Mouse (Mus musculus) hindbrain, embryonic 11.5 days (tissue): ENCODE data around the gene Plet1. TPM values are rescaled to one million over a fixed set of nuclear protein-coding genes. Genes with fewer than 3 reads are reported as not detected.

Experiments used
- ATAC-seq: fragments of 200-750 bp; cut with Nextera tagmentation; 2 replicates; pipeline ENCODE4 v1.8.0; 2017; ENCODE audit warnings: mild to moderate bottlenecking, moderate TSS enrichment, moderate library complexity; ENCODE audit not compliant: low FRiP score
- DNase-seq: peaks from one replicate; pipeline ENCODE4 v3.0.0-alpha.2; 2015; ENCODE audit warnings: low spot score
- H3K27ac ChIP-seq: fragments of 300-500 bp; sonication (generic); 2 replicates; pipeline ENCODE4 v1.5.1; 2014; ENCODE audit warnings: mild to moderate bottlenecking, low read depth, low read length
- H3K27me3 ChIP-seq: fragments of 300-500 bp; sonication (generic); 2 replicates; pipeline ENCODE4 v1.6.1; 2014; ENCODE audit warnings: mild to moderate bottlenecking, low read length, moderate library complexity, mixed read lengths; ENCODE audit not compliant: control insufficient read depth, insufficient read depth
- H3K36me3 ChIP-seq: fragments of 300-500 bp; sonication (generic); 2 replicates; pipeline ENCODE4 v1.6.1; 2014; ENCODE audit warnings: mild to moderate bottlenecking, low read length, moderate library complexity, mixed read lengths; ENCODE audit not compliant: control insufficient read depth, insufficient read depth
- H3K4me1 ChIP-seq: fragments of 300-500 bp; sonication (generic); replicated peaks from 2 replicates; pipeline ENCODE4 v1.6.1; 2014; ENCODE audit warnings: low read length, mixed read lengths; ENCODE audit not compliant: control insufficient read depth, insufficient read depth
- H3K4me2 ChIP-seq: fragments of 300-500 bp; sonication (generic); replicated peaks from 2 replicates; pipeline ENCODE4 v1.6.1; 2014; ENCODE audit warnings: mild to moderate bottlenecking, low read depth, low read length
- H3K4me3 ChIP-seq: fragments of 300-500 bp; sonication (generic); 2 replicates; pipeline ENCODE4 v1.5.1; 2014; ENCODE audit warnings: low read depth, low read length
- H3K9ac ChIP-seq: fragments of 300-500 bp; sonication (generic); 2 replicates; pipeline ENCODE4 v1.6.1; 2014; ENCODE audit warnings: low read depth, low read length
- H3K9me3 ChIP-seq: fragments of 300-500 bp; sonication (generic); 2 replicates; pipeline ENCODE4 v1.6.1; 2016; ENCODE audit warnings: low read length; ENCODE audit not compliant: control insufficient read depth
- WGBS: fragments of 180-500 bp; shearing (Covaris S2); extraction: QIAGEN DNeasy Blood & Tissue Kit; methylation state at CpG from one replicate; pipeline ENCODE4 v1.1.7; 2014; 5-methylcytosine and 5-hydroxymethylcytosine counted together
- polyA plus RNA-seq: library from polyadenylated mRNA; unstranded; fragments of >200 nt; fragmentation: Nextera tagmentation; extraction: Ambion mirVana; gene quantifications from 2 replicates; pipeline ENCODE4 v1.2.1, GENCODE M21; 2014

The Plet1 gene
- polyA plus RNA-seq, 1 experiment from 2014 or later, result 0.59 TPM

GRCm38 (mm10) chr9:50470377-50471100 is 23.8 kb upstream of the Plet1 start:
- ATAC-seq (no peak), DNase-seq (no peak)
- Histone ChIP-seq H3K27me3 (no peaks in the 10 kb centered on the region), H3K9ac (no peak overlapping the region), H3K27ac (no peak overlapping the region), H3K36me3 (no peaks in the 10 kb centered on the region), H3K4me2 (no peak overlapping the region), H3K4me1 (no peaks in the 10 kb centered on the region), H3K4me3 (no peak overlapping the region), H3K9me3 (no peaks in the 10 kb centered on the region)
- 90% methylated on average over 5 of the region's 5 CpGs for WGBS

- no peaks in the 10 kb centered on the region for H3K36me3 ChIP-seq
- H3K4me1 ChIP-seq, result no peaks in the 10 kb centered on the region
- no peak overlapping the region for H3K9ac ChIP-seq
- 84% methylated on average over 13 of the region's 13 CpGs for WGBS
- H3K9me3 ChIP-seq, result no peaks in the 10 kb centered on the region
- DNase-seq, result no peak
- no peak overlapping the region for H3K4me2 ChIP-seq
- no peak overlapping the region for H3K27ac ChIP-seq
- no peak for ATAC-seq
- H3K4me3 ChIP-seq, result no peak overlapping the region
- no peaks in the 10 kb centered on the region for H3K27me3 ChIP-seq
Observed at GRCm38 (mm10) chr9:50471181-50471901, 23.0 kb upstream of the Plet1 start.

GRCm38 (mm10) chr9:50475318-50475717 is 19.0 kb upstream of the Plet1 start:
- Histone ChIP-seq H3K9me3 (no peaks in the 10 kb centered on the region), H3K4me3 (no peak overlapping the region), H3K27me3 (no peaks in the 10 kb centered on the region), H3K9ac (no peak overlapping the region), H3K27ac (no peak overlapping the region), H3K36me3 (no peaks in the 10 kb centered on the region), H3K4me1 (no peaks in the 10 kb centered on the region), H3K4me2 (no peak overlapping the region)
- DNase-seq, result no peak
- no peak for ATAC-seq
- WGBS, result 85% methylated on average over 7 of the region's 7 CpGs

DNA sequence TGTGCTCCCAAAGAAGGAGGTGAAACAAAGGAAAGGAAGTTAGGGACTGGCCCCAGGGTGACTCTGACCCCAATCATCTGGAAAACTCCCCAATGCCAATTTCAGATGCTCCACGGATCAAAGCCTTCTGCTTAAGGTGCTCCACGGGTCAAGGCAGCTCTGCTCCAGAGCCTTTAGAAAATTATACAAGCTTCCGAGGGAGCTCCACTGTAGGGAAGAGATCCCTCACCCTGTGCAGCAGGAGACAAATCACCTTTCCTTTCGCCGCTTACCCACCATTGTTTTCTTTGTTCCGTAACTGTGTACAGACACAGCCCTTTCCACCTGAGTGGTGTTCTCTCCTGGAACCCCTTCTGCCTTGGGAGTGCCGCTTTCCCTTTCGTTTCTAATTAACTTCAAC is 18.6 kb upstream of the Plet1 start:
- H3K36me3 ChIP-seq, result no peaks in the 10 kb centered on the region
- H3K4me3 ChIP-seq, result no peak overlapping the region
- WGBS, result 60% methylated on average over 8 of the region's 8 CpGs
- no peaks in the 10 kb centered on the region for H3K4me1 ChIP-seq
- DNase-seq (no peak), ATAC-seq (no peak)
- no peak overlapping the region for H3K27ac ChIP-seq
- H3K4me2 ChIP-seq, result no peak overlapping the region
- H3K9me3 ChIP-seq, result no peaks in the 10 kb centered on the region
- no peak overlapping the region for H3K9ac ChIP-seq
- no peaks in the 10 kb centered on the region for H3K27me3 ChIP-seq

DNA sequence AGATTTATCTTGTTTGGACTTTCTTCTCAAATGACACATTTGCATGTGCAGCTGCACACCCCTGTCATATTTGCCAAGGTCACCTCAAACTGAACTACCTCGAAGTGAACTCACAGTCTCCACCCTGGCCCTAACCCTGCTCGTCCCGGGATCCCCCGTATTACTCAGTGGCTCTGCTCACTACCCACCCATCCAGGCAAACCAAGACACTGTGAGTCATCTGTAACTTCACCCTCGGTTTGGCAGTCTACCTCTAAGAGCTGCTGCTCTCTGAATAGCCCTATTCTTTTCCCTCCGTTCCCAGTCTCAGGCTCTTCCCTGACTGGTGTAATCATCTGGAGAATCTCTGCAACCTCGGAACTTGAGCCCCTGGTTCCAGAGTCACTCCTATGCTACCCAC is 17.7 kb upstream of the Plet1 start:
- Histone ChIP-seq H3K36me3 (no peaks in the 10 kb centered on the region), H3K27ac (no peak overlapping the region), H3K4me2 (no peak overlapping the region), H3K4me3 (no peak overlapping the region), H3K9me3 (no peaks in the 10 kb centered on the region), H3K27me3 (no peaks in the 10 kb centered on the region), H3K4me1 (no peaks in the 10 kb centered on the region), H3K9ac (no peak overlapping the region)
- DNase-seq (no peak), ATAC-seq (no peak)
- 75% methylated on average over 7 of the region's 7 CpGs for WGBS

DNA sequence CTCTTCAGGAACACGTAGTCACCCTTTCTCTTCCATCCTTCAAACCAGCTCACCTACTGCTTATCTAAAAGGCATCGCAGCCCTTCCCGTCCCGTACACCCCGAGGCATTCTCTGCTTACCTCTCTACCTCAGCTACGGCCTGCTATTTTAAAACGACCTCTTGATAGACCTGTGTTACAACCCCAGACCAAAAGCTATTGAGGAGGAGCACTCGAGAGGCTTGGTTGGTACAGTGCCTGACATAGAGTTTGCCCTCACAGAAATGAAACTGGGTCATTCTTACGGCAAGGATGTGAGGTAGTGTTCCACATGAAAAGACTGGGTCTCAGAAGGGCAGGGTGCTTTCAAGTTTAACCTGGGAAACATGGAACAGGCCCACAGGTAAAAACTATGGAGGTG is 17.1 kb upstream of the Plet1 start:
- no peak overlapping the region for H3K9ac ChIP-seq
- H3K9me3 ChIP-seq, result no peaks in the 10 kb centered on the region
- H3K4me1 ChIP-seq, result no peaks in the 10 kb centered on the region
- no peak for DNase-seq
- H3K27ac ChIP-seq, result no peak overlapping the region
- no peak overlapping the region for H3K4me2 ChIP-seq
- 92% methylated on average over 9 of the region's 9 CpGs for WGBS
- ATAC-seq, result no peak
- H3K36me3 ChIP-seq, result no peaks in the 10 kb centered on the region
- no peak overlapping the region for H3K4me3 ChIP-seq
- H3K27me3 ChIP-seq, result no peaks in the 10 kb centered on the region

- H3K9ac ChIP-seq, result no peak overlapping the region
- H3K4me3 ChIP-seq, result no peak overlapping the region
- WGBS, result 20% methylated on average over 5 of the region's 5 CpGs
- no peak overlapping the region for H3K27ac ChIP-seq
- ATAC-seq (no peak), DNase-seq (no peak)
- H3K36me3 ChIP-seq, result no peaks in the 10 kb centered on the region
- no peaks in the 10 kb centered on the region for H3K9me3 ChIP-seq
- H3K27me3 ChIP-seq, result no peaks in the 10 kb centered on the region
- H3K4me1 ChIP-seq, result no peaks in the 10 kb centered on the region
- no peak overlapping the region for H3K4me2 ChIP-seq
Observed at GRCm38 (mm10) chr9:50478826-50479225, 15.5 kb upstream of the Plet1 start.

- Histone ChIP-seq H3K4me1 (no peaks in the 10 kb centered on the region), H3K9ac (no peak overlapping the region), H3K9me3 (no peaks in the 10 kb centered on the region), H3K4me3 (no peak overlapping the region), H3K27ac (no peak overlapping the region), H3K36me3 (no peaks in the 10 kb centered on the region), H3K27me3 (no peaks in the 10 kb centered on the region), H3K4me2 (no peak overlapping the region)
- WGBS, result 55% methylated on average over 8 of the region's 8 CpGs
- DNase-seq, result no peak
- no peak for ATAC-seq
Observed at GRCm38 (mm10) chr9:50479476-50479875, 14.8 kb upstream of the Plet1 start.

- Histone ChIP-seq H3K36me3 (no peaks in the 10 kb centered on the region), H3K9ac (no peak overlapping the region), H3K4me1 (no peaks in the 10 kb centered on the region), H3K4me2 (no peak overlapping the region), H3K4me3 (no peak overlapping the region), H3K27me3 (no peaks in the 10 kb centered on the region), H3K9me3 (no peaks in the 10 kb centered on the region), H3K27ac (no peak overlapping the region)
- WGBS, result 89% methylated on average over 8 of the region's 8 CpGs
- ATAC-seq (no peak), DNase-seq (no peak)
Observed at GRCm38 (mm10) chr9:50482743-50483142, 11.6 kb upstream of the Plet1 start.
